Mouse (Mus musculus) limb, embryonic 10.5 days (tissue): ENCODE data around the gene Setdb1. TPM values are rescaled to one million over a fixed set of nuclear protein-coding genes. Genes with fewer than 3 reads are reported as not detected.
"Not testable (repeated sequence)": the region's sequence is repeated elsewhere in the genome, so short reads cannot be mapped to it uniquely, and the experiment has no call there.

Source experiments
- DNase-seq: peaks from one replicate; pipeline ENCODE4 v3.0.0-alpha.2; 2017; ENCODE audit warnings: low spot score
- H3K27ac ChIP-seq: fragments of 300-500 bp; sonication (generic); 2 replicates; pipeline ENCODE4 v1.5.1; 2016; ENCODE audit warnings: mild to moderate bottlenecking
- H3K27me3 ChIP-seq: fragments of 300-500 bp; sonication (generic); 2 replicates; pipeline ENCODE4 v1.6.1; 2016; ENCODE audit warnings: low read depth, mild to moderate bottlenecking; ENCODE audit not compliant: poor library complexity, severe bottlenecking
- H3K36me3 ChIP-seq: fragments of 300-500 bp; sonication (generic); 2 replicates; pipeline ENCODE4 v1.6.1; 2016; ENCODE audit warnings: mild to moderate bottlenecking, moderate library complexity
- H3K4me1 ChIP-seq: fragments of 300-500 bp; sonication (generic); 2 replicates; pipeline ENCODE4 v1.6.1; 2016
- H3K4me3 ChIP-seq: fragments of 300-500 bp; sonication (generic); 2 replicates; pipeline ENCODE4 v1.5.1; 2016; ENCODE audit warnings: mild to moderate bottlenecking, moderate library complexity
- H3K9me3 ChIP-seq: fragments of 300-500 bp; sonication (generic); replicated peaks from 2 replicates; pipeline ENCODE4 v1.6.1; 2016; ENCODE audit warnings: mild to moderate bottlenecking
- WGBS: fragments of 180-500 bp; shearing (Covaris S2); methylation state at CpG from one replicate; pipeline ENCODE4 v1.1.7; 2016; 5-methylcytosine and 5-hydroxymethylcytosine counted together
- polyA plus RNA-seq: library from polyadenylated mRNA; unstranded; fragments of >200 nt; fragmentation: Nextera tagmentation; extraction: Ambion mirVana; gene quantifications from 2 replicates; pipeline ENCODE4 v1.2.1, GENCODE M21; 2016

The Setdb1 gene
- 57.1 and 62.9 TPM in 2 replicates for polyA plus RNA-seq

- not testable (repeated sequence) for H3K4me1 ChIP-seq, H3K9me3 ChIP-seq, H3K27me3 ChIP-seq
- DNase-seq: peak; percentile 97
- H3K36me3 ChIP-seq: peaks cover 28% of the 10 kb centered on the region
- peak within 1 kb of the TSS; percentile 62 for H3K4me3 ChIP-seq
- WGBS: under 1% methylated on average over 41 of the region's 57 CpGs
- peak within 1 kb of the TSS; percentile 81 for H3K27ac ChIP-seq
Observed at GRCm38 (mm10) chr3:95356701-95357449, at the start of gene Setdb1. Gene Setdb1, minus strand, starts transcription at chr3:95357202.

- H3K27ac ChIP-seq: no peak within 1 kb of the TSS
- H3K9me3 ChIP-seq: no peaks in the 10 kb centered on the region
- WGBS: 92% methylated on average over 3 of the region's 3 CpGs
- no peaks in the 10 kb centered on the region for H3K4me1 ChIP-seq
- no peaks in the 10 kb centered on the region for H3K27me3 ChIP-seq
- DNase-seq: no peak
- no peaks in the 10 kb centered on the region for H3K36me3 ChIP-seq
- H3K4me3 ChIP-seq: no peak within 1 kb of the TSS
Observed at GRCm38 (mm10) chr3:95402741-95403140, 45.7 kb upstream of the Setdb1 start, which contains the start of gene 4930558C23Rik. Gene 4930558C23Rik, minus strand, starts transcription at chr3:95402841.

GRCm38 (mm10) chr3:95394385-95394784 is 37.4 kb upstream of the Setdb1 start:
- Histone ChIP-seq H3K36me3 (no peaks in the 10 kb centered on the region), H3K9me3 (peaks cover 4% of the 10 kb centered on the region; the same call in 1 of the 2 replicates)
- 89% methylated on average over 4 of the region's 4 CpGs for WGBS

GRCm38 (mm10) chr3:95385401-95386075 is 28.5 kb upstream of the Setdb1 start:
- DNase-seq: no peak
- Histone ChIP-seq H3K4me1 (no peaks in the 10 kb centered on the region), H3K9me3 (no peaks in the 10 kb centered on the region), H3K27me3 (no peaks in the 10 kb centered on the region), H3K27ac (no peak overlapping the region), H3K4me3 (no peak overlapping the region), H3K36me3 (no peaks in the 10 kb centered on the region)
- WGBS: 93% methylated on average over 5 of the region's 5 CpGs

More at GRCm38 (mm10) chr3:95394385-95394784, 37.4 kb upstream of the Setdb1 start:
- H3K4me1 ChIP-seq: no peaks in the 10 kb centered on the region
- no peak overlapping the region for H3K27ac ChIP-seq
- no peaks in the 10 kb centered on the region for H3K27me3 ChIP-seq
- no peak for DNase-seq
- H3K4me3 ChIP-seq: no peak overlapping the region

GRCm38 (mm10) chr3:95373208-95373607 is 16.2 kb upstream of the Setdb1 start:
- WGBS: 91% methylated on average over 10 of the region's 10 CpGs
- no peak for DNase-seq
- no peak overlapping the region for H3K27ac ChIP-seq

GRCm38 (mm10) chr3:95370101-95370500 is 13.1 kb upstream of the Setdb1 start:
- no peaks in the 10 kb centered on the region for H3K9me3 ChIP-seq

More at GRCm38 (mm10) chr3:95373208-95373607, 16.2 kb upstream of the Setdb1 start:
- H3K27me3 ChIP-seq: no peaks in the 10 kb centered on the region
- no peaks in the 10 kb centered on the region for H3K4me1 ChIP-seq
- H3K9me3 ChIP-seq: peaks cover 12% of the 10 kb centered on the region; the same call in 1 of the 2 replicates
- H3K4me3 ChIP-seq: no peak overlapping the region
- no peaks in the 10 kb centered on the region for H3K36me3 ChIP-seq

GRCm38 (mm10) chr3:95360276-95360675 is 3.3 kb upstream of the Setdb1 start:
- not testable (repeated sequence) for H3K4me1 ChIP-seq, H3K27ac ChIP-seq, H3K4me3 ChIP-seq, H3K36me3 ChIP-seq, H3K9me3 ChIP-seq, DNase-seq, H3K27me3 ChIP-seq
- 84% methylated on average over 3 of the region's 3 CpGs for WGBS

More at GRCm38 (mm10) chr3:95370101-95370500, 13.1 kb upstream of the Setdb1 start:
- no peak for DNase-seq
- no peaks in the 10 kb centered on the region for H3K36me3 ChIP-seq
- H3K27me3 ChIP-seq: no peaks in the 10 kb centered on the region
- no peak overlapping the region for H3K27ac ChIP-seq
- H3K4me3 ChIP-seq: no peak overlapping the region
- no peaks in the 10 kb centered on the region for H3K4me1 ChIP-seq

GRCm38 (mm10) chr3:95357746-95358145 is 744 bp upstream of the Setdb1 start:
- Histone ChIP-seq H3K36me3 (peaks cover 19% of the 10 kb centered on the region), H3K27me3 (no peaks in the 10 kb centered on the region), H3K4me1 (no peaks in the 10 kb centered on the region), H3K4me3 (no peak overlapping the region), H3K9me3 (no peaks in the 10 kb centered on the region), H3K27ac (no peak overlapping the region)
- WGBS: 100% methylated on average over 2 of the region's 2 CpGs
- no peak for DNase-seq

- not testable (repeated sequence) for H3K4me1 ChIP-seq, H3K9me3 ChIP-seq, DNase-seq, H3K27ac ChIP-seq, H3K27me3 ChIP-seq
- peak overlapping the region; percentile 62 for H3K4me3 ChIP-seq
- WGBS: 42% methylated on average over 11 of the region's 19 CpGs
- peaks cover 36% of the 10 kb centered on the region for H3K36me3 ChIP-seq
Observed at GRCm38 (mm10) chr3:95355911-95356544, 974 bp downstream of the Setdb1 start.

- DNase-seq: no peak
Observed at GRCm38 (mm10) chr3:95349491-95349890, 7.5 kb downstream of the Setdb1 start.

GRCm38 (mm10) chr3:95348343-95348742 is 8.7 kb downstream of the Setdb1 start:
- not testable (repeated sequence) for H3K9me3 ChIP-seq, H3K27ac ChIP-seq, H3K4me1 ChIP-seq, H3K4me3 ChIP-seq, H3K27me3 ChIP-seq, DNase-seq
- H3K36me3 ChIP-seq: peaks cover 95% of the 10 kb centered on the region
- 96% methylated on average over 5 of the region's 5 CpGs for WGBS

More at GRCm38 (mm10) chr3:95349491-95349890, 7.5 kb downstream of the Setdb1 start:
- peaks cover 94% of the 10 kb centered on the region for H3K36me3 ChIP-seq
- H3K27me3 ChIP-seq: no peaks in the 10 kb centered on the region
- no peaks in the 10 kb centered on the region for H3K4me1 ChIP-seq
- H3K4me3 ChIP-seq: no peak overlapping the region
- H3K27ac ChIP-seq: no peak overlapping the region
- no peaks in the 10 kb centered on the region for H3K9me3 ChIP-seq

- WGBS: 96% methylated on average over 7 of the region's 7 CpGs
- H3K27ac ChIP-seq: no peak overlapping the region
- no peak overlapping the region for H3K4me3 ChIP-seq
- DNase-seq: no peak
- H3K36me3 ChIP-seq: peaks cover 95% of the 10 kb centered on the region
- no peaks in the 10 kb centered on the region for H3K9me3 ChIP-seq
- no peaks in the 10 kb centered on the region for H3K4me1 ChIP-seq
- no peaks in the 10 kb centered on the region for H3K27me3 ChIP-seq
Observed at GRCm38 (mm10) chr3:95346454-95346853, 10.5 kb downstream of the Setdb1 start.
